Mouse (Mus musculus) intestine, postnatal 0 days (tissue): ENCODE measurements around the gene Mfsd6l. TPM values are rescaled to one million over a fixed set of nuclear protein-coding genes. Genes with fewer than 3 reads are reported as not detected.

ENCODE experiments used
- ATAC-seq: fragments of 200-750 bp; cut with Nextera tagmentation; 2 replicates; pipeline ENCODE4 v1.8.0; 2017; ENCODE audit warnings: mild to moderate bottlenecking, moderate TSS enrichment, moderate library complexity
- H3K27ac ChIP-seq: fragments of 300-500 bp; sonication (generic); 2 replicates; pipeline ENCODE4 v1.5.1; 2014; ENCODE audit warnings: mild to moderate bottlenecking, low read depth, low read length, moderate library complexity
- H3K27me3 ChIP-seq: fragments of 300-500 bp; sonication (generic); replicated peaks from 2 replicates; pipeline ENCODE4 v1.6.1; 2014; ENCODE audit warnings: low read length, mixed read lengths; ENCODE audit not compliant: control insufficient read depth, insufficient read depth
- H3K36me3 ChIP-seq: fragments of 300-500 bp; sonication (generic); 2 replicates; pipeline ENCODE4 v1.6.1; 2014; ENCODE audit warnings: mild to moderate bottlenecking, moderate library complexity; ENCODE audit not compliant: control insufficient read depth, insufficient read depth
- H3K4me1 ChIP-seq: fragments of 300-500 bp; sonication (generic); replicated peaks from 2 replicates; pipeline ENCODE4 v1.6.1; 2014; ENCODE audit warnings: antibody characterized with exemption, low read length, mixed read lengths; ENCODE audit not compliant: control insufficient read depth, insufficient read depth
- H3K4me2 ChIP-seq: fragments of 300-500 bp; sonication (generic); replicated peaks from 2 replicates; pipeline ENCODE4 v1.6.1; 2014; ENCODE audit warnings: low read depth, mild to moderate bottlenecking, moderate library complexity
- H3K4me3 ChIP-seq: fragments of 300-500 bp; sonication (generic); 2 replicates; pipeline ENCODE4 v1.5.1; 2014; ENCODE audit warnings: low read depth, low read length
- H3K9ac ChIP-seq: fragments of 300-500 bp; sonication (generic); 2 replicates; pipeline ENCODE4 v1.6.1; 2014; ENCODE audit warnings: mild to moderate bottlenecking, low read depth, low read length
- H3K9me3 ChIP-seq: fragments of 300-500 bp; sonication (generic); 2 replicates; pipeline ENCODE4 v1.6.1; 2016; ENCODE audit warnings: mixed run types; ENCODE audit not compliant: control insufficient read depth
- CTCF ChIP-seq: sonication (generic); IDR thresholded peaks from 2 replicates; pipeline ENCODE4 v1.5.1; 2016; ENCODE audit warnings: low read depth, mild to moderate bottlenecking, control low read depth, antibody characterized with exemption, moderate library complexity
- WGBS: fragments of 180-500 bp; shearing (Covaris S2); extraction: QIAGEN DNeasy Blood & Tissue Kit; methylation state at CpG from one replicate; pipeline ENCODE4 v1.1.7; 2014; 5-methylcytosine and 5-hydroxymethylcytosine counted together
- polyA plus RNA-seq: library from polyadenylated mRNA; unstranded; fragments of >200 nt; fragmentation: Nextera tagmentation; extraction: Ambion mirVana; gene quantifications from 2 replicates; pipeline ENCODE4 v1.2.1, GENCODE M21; 2015

Gene Mfsd6l
- polyA plus RNA-seq, 1 experiment from 2014 or later = 7.7 TPM

GRCm38 (mm10) chr11:68519815-68520214, 36.2 kb upstream of the Mfsd6l start:
- no peak for ATAC-seq
- 74% methylated on average over 5 of the region's 5 CpGs for WGBS

GRCm38 (mm10) chr11:68520439-68520838, 35.5 kb upstream of the Mfsd6l start:
- 86% methylated on average over 2 of the region's 2 CpGs for WGBS
- H3K27ac ChIP-seq = no peak overlapping the region
- H3K4me1 ChIP-seq = no peaks in the 10 kb centered on the region
- no peaks in the 10 kb centered on the region for H3K9me3 ChIP-seq
- no peak for TF ChIP-seq CTCF
- H3K27me3 ChIP-seq = no peaks in the 10 kb centered on the region
- H3K36me3 ChIP-seq = no peaks in the 10 kb centered on the region
- H3K4me3 ChIP-seq = no peak overlapping the region
- no peak overlapping the region for H3K4me2 ChIP-seq
- H3K9ac ChIP-seq = no peak overlapping the region
- no peak for ATAC-seq

More at GRCm38 (mm10) chr11:68519815-68520214, 36.2 kb upstream of the Mfsd6l start:
- Histone ChIP-seq H3K9ac (no peak overlapping the region), H3K27ac (no peak overlapping the region), H3K36me3 (no peaks in the 10 kb centered on the region), H3K4me1 (no peaks in the 10 kb centered on the region), H3K4me2 (no peak overlapping the region), H3K4me3 (no peak overlapping the region), H3K27me3 (no peaks in the 10 kb centered on the region), H3K9me3 (no peaks in the 10 kb centered on the region)
- TF ChIP-seq CTCF = no peak

GRCm38 (mm10) chr11:68521352-68521751, 34.6 kb upstream of the Mfsd6l start:
- H3K36me3 ChIP-seq = no peaks in the 10 kb centered on the region
- TF ChIP-seq CTCF = no peak; the same call in 1 of the 2 replicates
- no peaks in the 10 kb centered on the region for H3K4me1 ChIP-seq
- H3K4me3 ChIP-seq = no peak overlapping the region
- no peaks in the 10 kb centered on the region for H3K9me3 ChIP-seq
- ATAC-seq = no peak
- no peaks in the 10 kb centered on the region for H3K27me3 ChIP-seq
- no peak overlapping the region for H3K4me2 ChIP-seq
- no peak overlapping the region for H3K9ac ChIP-seq
- 79% methylated on average over 5 of the region's 5 CpGs for WGBS
- H3K27ac ChIP-seq = no peak overlapping the region

DNA sequence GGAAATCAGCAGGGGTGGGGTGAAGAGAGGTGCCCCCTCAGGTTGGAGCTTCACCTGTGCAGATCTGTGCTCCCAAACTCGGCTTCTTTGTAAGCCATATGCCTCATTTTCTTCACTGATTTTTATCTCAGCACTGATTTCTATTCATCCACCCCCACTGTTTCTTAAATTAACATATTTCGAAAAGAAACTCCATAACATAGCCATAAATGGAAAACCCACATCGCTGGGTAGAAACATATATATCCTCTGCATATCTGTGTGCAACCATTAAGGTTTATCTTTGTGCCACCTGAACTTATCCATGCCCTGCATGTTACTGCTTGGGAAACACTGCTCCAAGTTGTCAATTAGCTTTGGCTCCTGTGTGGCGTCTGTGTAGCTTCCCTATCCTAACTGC, 29.5 kb upstream of the Mfsd6l start:
- 69% methylated on average over 4 of the region's 4 CpGs for WGBS
- Histone ChIP-seq H3K4me3 (no peak overlapping the region), H3K36me3 (no peaks in the 10 kb centered on the region), H3K4me2 (no peak overlapping the region), H3K9me3 (no peaks in the 10 kb centered on the region), H3K4me1 (no peaks in the 10 kb centered on the region), H3K9ac (no peak overlapping the region), H3K27me3 (no peaks in the 10 kb centered on the region; the same call in 1 of the 2 replicates), H3K27ac (no peak overlapping the region)
- no peak for TF ChIP-seq CTCF
- no peak for ATAC-seq

DNA sequence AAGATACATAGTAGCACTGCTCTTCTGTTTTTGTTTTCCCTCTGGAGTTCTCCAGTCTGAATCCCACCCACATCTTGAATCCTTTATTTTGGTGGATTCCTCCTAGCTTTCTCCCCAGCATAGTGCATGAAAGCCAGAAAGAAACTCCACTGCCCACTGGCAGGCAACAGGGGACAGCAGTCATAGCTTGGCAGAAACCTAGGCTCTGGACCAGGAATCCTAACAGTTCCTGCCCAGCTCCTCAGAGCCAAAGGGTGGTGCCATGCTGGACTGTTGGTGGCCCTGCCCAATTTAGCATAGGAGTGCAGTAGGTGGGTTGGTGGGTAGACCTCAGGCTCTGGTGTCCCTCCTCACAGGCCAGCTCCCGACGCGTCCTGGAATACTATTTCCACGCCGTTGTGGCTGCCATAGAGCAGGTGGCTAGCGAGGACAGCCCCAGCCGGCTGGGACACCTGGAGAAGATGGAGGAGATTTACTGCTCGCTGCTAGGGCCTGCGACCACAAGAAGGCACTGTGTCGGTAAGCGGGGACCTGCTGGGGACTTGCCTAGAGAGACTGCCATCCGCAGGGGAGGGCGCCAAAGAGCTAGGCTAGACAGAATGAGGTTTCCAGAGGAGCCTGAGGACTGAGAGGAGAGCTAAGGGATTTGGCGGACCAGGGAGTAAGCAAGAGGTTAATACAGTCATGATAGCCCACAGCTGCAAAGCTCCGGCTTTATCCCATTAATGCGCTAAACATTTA, 24.8 kb upstream of the Mfsd6l start:
- ATAC-seq = no peak
- Histone ChIP-seq H3K4me1 (no peaks in the 10 kb centered on the region), H3K27me3 (peaks cover 3% of the 10 kb centered on the region; the same call in 1 of the 2 replicates), H3K4me3 (no peak overlapping the region), H3K9me3 (no peaks in the 10 kb centered on the region), H3K9ac (no peak overlapping the region), H3K27ac (no peak overlapping the region), H3K36me3 (no peaks in the 10 kb centered on the region), H3K4me2 (no peak overlapping the region)
- TF ChIP-seq CTCF = peak; percentile 73
- 22% methylated on average over 16 of the region's 16 CpGs for WGBS

- Histone ChIP-seq H3K4me1 (no peaks in the 10 kb centered on the region), H3K36me3 (no peaks in the 10 kb centered on the region), H3K27me3 (peaks cover 3% of the 10 kb centered on the region; the same call in 1 of the 2 replicates), H3K9me3 (no peaks in the 10 kb centered on the region), H3K9ac (no peak overlapping the region), H3K4me2 (no peak overlapping the region), H3K27ac (no peak overlapping the region), H3K4me3 (no peak overlapping the region)
- ATAC-seq = no peak
- no peak for TF ChIP-seq CTCF
- 49% methylated on average over 11 of the region's 11 CpGs for WGBS
Observed at GRCm38 (mm10) chr11:68531941-68532535, 23.9 kb upstream of the Mfsd6l start.
